Mouse (Mus musculus) embryo, embryonic 11.5 days (tissue): ENCODE data around the gene 1300017J02Rik.
A peak's percentile ranks its signal among the peaks of the same experiment; 100 is the strongest.

Source experiments
- DNase-seq: peaks from one replicate; pipeline ENCODE4 v3.0.0-alpha.2; 2012; ENCODE audit warnings: low read depth, low spot score

1300017J02Rik gene

DNA sequence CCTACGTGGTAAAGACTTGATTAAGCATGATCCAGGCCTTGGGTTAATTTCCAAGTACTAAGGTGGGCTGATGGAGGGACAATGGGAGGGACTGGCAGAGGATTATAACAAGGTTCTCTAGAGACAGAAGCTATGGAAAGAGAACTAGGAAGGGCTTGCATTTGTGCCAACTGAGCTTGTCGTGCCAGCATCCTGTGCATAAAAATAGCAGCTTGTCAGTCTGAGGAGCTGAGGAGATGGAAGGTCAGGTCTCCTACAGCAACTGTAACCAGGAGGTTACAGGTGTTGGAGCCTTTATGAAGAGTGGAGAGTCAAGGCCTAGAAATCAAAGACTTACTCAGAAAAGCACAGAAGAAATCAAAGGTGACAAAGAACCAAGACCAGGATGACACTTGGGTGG is 91.3 kb downstream of the 1300017J02Rik start:
- DNase-seq: no peak

DNA sequence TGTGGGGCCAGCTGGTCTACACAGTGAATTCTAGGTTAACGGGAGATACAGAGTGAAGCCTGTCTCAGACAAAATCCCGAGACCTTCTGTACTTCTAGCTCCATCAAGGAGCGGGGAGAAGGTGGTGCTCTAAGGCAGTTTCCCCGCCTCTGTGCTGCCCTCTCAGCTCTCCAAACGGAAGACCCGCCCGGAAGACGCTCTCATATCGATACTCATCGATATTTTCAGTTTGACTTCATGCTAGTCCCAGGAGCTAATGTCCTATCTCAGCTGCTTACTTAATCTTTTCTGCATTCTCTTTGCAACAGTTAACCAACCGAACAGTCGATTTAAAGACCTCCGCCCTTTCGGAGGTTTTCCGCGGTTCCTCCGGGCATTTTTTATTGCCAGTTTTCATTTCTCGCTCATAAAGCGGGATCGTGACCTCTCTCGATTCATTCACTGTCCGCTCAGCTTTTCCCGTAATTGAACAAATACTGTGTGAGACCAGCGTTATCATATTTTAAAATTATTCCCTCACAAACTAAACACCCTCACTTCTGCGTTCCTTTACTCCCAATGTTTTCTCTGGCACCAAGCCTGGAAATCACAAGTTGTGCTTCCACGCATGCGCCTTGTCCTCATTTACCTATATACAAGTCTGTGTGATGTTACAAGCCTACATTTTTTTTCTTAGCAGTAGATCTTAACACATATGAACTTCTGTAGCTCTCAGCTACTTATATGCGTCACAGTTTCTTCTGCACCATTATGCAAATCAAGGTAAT is 92.0 kb downstream of the 1300017J02Rik start:
- no peak for DNase-seq

GRCm38 (mm10) chr9:103208802-103209423 is 96.0 kb downstream of the 1300017J02Rik start:
- DNase-seq: no peak

GRCm38 (mm10) chr9:103207846-103208245 is 97.0 kb downstream of the 1300017J02Rik start:
- DNase-seq: peak; percentile 68

GRCm38 (mm10) chr9:103205786-103206185 is 99.1 kb downstream of the 1300017J02Rik start:
- DNase-seq: no peak

DNA sequence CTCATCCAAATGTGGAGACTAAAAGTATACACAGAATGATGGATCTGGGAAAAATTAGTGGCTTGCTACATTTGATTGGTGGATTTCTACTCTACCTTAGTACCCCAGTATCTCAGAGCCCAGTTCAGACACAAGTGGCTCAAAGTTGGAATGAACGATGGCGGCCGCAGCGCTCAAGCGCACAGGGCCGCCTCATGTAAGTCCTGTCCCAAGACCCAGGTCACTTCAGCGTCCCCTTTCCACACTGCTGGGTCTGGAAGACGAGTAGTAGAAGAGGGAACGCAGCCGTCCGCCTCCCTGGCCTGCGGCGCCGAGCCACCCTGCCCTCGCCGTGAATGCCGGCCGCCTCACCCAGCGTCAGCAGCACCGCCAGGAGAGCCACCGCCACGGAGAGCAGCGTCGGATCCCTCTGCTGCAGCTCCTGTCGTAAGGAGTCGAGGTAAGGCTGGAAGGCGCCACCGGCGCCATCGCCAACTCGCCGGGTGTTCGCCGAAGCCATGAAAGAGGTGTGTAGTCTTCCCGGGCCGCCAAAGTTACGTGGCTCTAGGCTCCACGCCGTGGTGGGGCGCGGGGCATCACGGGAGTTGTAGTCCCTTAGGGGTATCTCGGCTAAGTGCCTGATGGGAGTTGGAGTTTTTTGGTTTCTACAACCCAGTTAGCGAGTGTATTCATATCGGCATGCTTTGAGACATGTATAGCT is 103.2 kb downstream of the 1300017J02Rik start, which contains the start of gene Srprb:
Gene Srprb (minus strand): TSS at position 577 of the 700 bp plus-strand sequence.
- peak; percentile 83 for DNase-seq
